In genomic region chr16:41242841-41243240, GRCm38 (mm10) we compare ENCODE assay signal across 23 mouse cellular contexts.
A peak's percentile ranks its signal among the peaks of the same experiment; 100 is the strongest.
DNase-seq lines count a peak whose midpoint lies in the region; ATAC-seq and TF ChIP-seq lines count a peak whose summit lies in the region.
"Had no signal": no experiment of that assay in that cellular context is flagged by ENCODE, and none has a peak within 500 bp of the region (broad histone marks: within the 10 kb centered on the region; RNA-seq: fewer than 3 reads in every experiment).

No protein-coding gene starts in this region.

- peak; percentile 58; the same call in 1 of the 2 replicates for ATAC-seq in stomach, embryonic 15.5 days (ENCODE audit: insufficient read depth, low FRiP score, low read depth)
- no peak for ATAC-seq in stomach, postnatal 0 days (ENCODE audit: low FRiP score, low TSS enrichment)
- peak; percentile 99 for ATAC-seq in liver, postnatal 0 days
- ATAC-seq: hindbrain, embryonic 16.5 days; intestine, embryonic 15.5 days had no signal

- no peak overlapping the region for H3K4me3 ChIP-seq in stomach, embryonic 15.5 days (replicated peaks)
- no peak overlapping the region for H3K4me3 ChIP-seq in stomach, postnatal 0 days (ENCODE audit: low read depth, low read length)
- no peak overlapping the region for H3K4me3 ChIP-seq in liver, postnatal 0 days (ENCODE audit: low read depth, low read length)
- no peak overlapping the region for H3K4me3 ChIP-seq in left cerebral cortex, adult 2 months
- no peak overlapping the region for H3K4me3 ChIP-seq in gastrocnemius, adult 2 months
- H3K4me3 ChIP-seq: embryonic facial prominence, embryonic 12.5 days; forebrain, embryonic 12.5 days; heart, embryonic 10.5 days; intestine, embryonic 15.5 days; limb, embryonic 15.5 days; neural tube, embryonic 12.5 days had no signal

- H3K27ac ChIP-seq in stomach, embryonic 15.5 days, result no peak overlapping the region
- H3K27ac ChIP-seq in stomach, postnatal 0 days (replicated peaks), result no peak overlapping the region
- H3K27ac ChIP-seq in liver, postnatal 0 days (ENCODE audit: low read depth), result no peak overlapping the region
- no peak overlapping the region for H3K27ac ChIP-seq in left cerebral cortex, adult 2 months
- H3K27ac ChIP-seq in gastrocnemius, adult 2 months, result no peak overlapping the region
- H3K27ac ChIP-seq: embryonic facial prominence, embryonic 12.5 days; forebrain, embryonic 12.5 days; heart, embryonic 10.5 days; intestine, embryonic 15.5 days; limb, embryonic 15.5 days; neural tube, embryonic 12.5 days had no signal

- TF ChIP-seq CTCF in stomach, postnatal 0 days (IDR thresholded peaks at IDR 0.05; ENCODE audit: low read depth), result no peak
- no peak for TF ChIP-seq CTCF in liver, postnatal 0 days (IDR thresholded peaks at IDR 0.05; ENCODE audit: low read depth)
- TF ChIP-seq CTCF in left cerebral cortex, adult 2 months (IDR thresholded peaks at IDR 0.05), result no peak
- TF ChIP-seq CTCF in gastrocnemius, adult 2 months (IDR thresholded peaks at IDR 0.05), result no peak

- no peaks in the 10 kb centered on the region for H3K36me3 ChIP-seq in stomach, embryonic 15.5 days
- no peaks in the 10 kb centered on the region for H3K36me3 ChIP-seq in stomach, postnatal 0 days (ENCODE audit: control insufficient read depth, insufficient read depth, low read length)
- no peaks in the 10 kb centered on the region for H3K36me3 ChIP-seq in liver, postnatal 0 days (replicated peaks; ENCODE audit: insufficient read depth, low read length)
- H3K36me3 ChIP-seq: embryonic facial prominence, embryonic 12.5 days; forebrain, embryonic 12.5 days; heart, embryonic 10.5 days; intestine, embryonic 15.5 days; limb, embryonic 15.5 days; neural tube, embryonic 12.5 days had no signal

- peak; percentile 24 for DNase-seq in adrenal gland, adult 2 months
- no peak for DNase-seq in adrenal gland, postnatal 25 days
- DNase-seq in stomach, postnatal 0 days (ENCODE audit: low spot score), result no peak
- peak; percentile 60 for DNase-seq in liver, postnatal 0 days
- peak; percentile 7 to 42 for DNase-seq in lung, postnatal 4 days
- no peak for DNase-seq in left cerebral cortex, adult 2 months (ENCODE audit: extremely low spot score in 1 of 2, low spot score in 2 of 2)
- no peak for DNase-seq in gastrocnemius, adult 2 months
- DNase-seq: cerebellum, adult 18-20 months; cerebellum, postnatal 14 days; kidney, adult 9 months; kidney, postnatal 4 days; midbrain, embryonic 14.5 days; right cerebral cortex, postnatal 14 days; spleen, adult 18-20 months; thymus, postnatal 25 days had no signal

- WGBS in stomach, embryonic 15.5 days, result 46% methylated on average over 4 of the region's 4 CpGs
- 41% methylated on average over 4 of the region's 4 CpGs for WGBS in stomach, postnatal 0 days
- WGBS in liver, postnatal 0 days (ENCODE audit: insufficient replicate concordance), result 41% methylated on average over 4 of the region's 4 CpGs

- H3K9me3 ChIP-seq in stomach, embryonic 15.5 days, result no peaks in the 10 kb centered on the region
- H3K9me3 ChIP-seq in stomach, postnatal 0 days (ENCODE audit: control insufficient read depth, low read length), result no peaks in the 10 kb centered on the region
- H3K9me3 ChIP-seq in liver, postnatal 0 days (ENCODE audit: low read length), result no peaks in the 10 kb centered on the region
- H3K9me3 ChIP-seq: embryonic facial prominence, embryonic 12.5 days; forebrain, embryonic 12.5 days; heart, embryonic 10.5 days; intestine, embryonic 15.5 days; limb, embryonic 15.5 days; neural tube, embryonic 12.5 days had no signal

- H3K4me1 ChIP-seq in stomach, embryonic 15.5 days, result no peaks in the 10 kb centered on the region
- H3K4me1 ChIP-seq in stomach, postnatal 0 days (replicated peaks; ENCODE audit: control insufficient read depth, insufficient read depth), result no peaks in the 10 kb centered on the region
- H3K4me1 ChIP-seq in liver, postnatal 0 days (ENCODE audit: insufficient read depth), result no peaks in the 10 kb centered on the region
- H3K4me1 ChIP-seq: embryonic facial prominence, embryonic 12.5 days; forebrain, embryonic 12.5 days; heart, embryonic 10.5 days; intestine, embryonic 15.5 days; limb, embryonic 15.5 days; neural tube, embryonic 12.5 days had no signal

- TF ChIP-seq EP300 in stomach, postnatal 0 days (optimal IDR thresholded peaks at IDR 0.05), result no peak
- no peak for TF ChIP-seq EP300 in liver, postnatal 0 days (IDR thresholded peaks at IDR 0.05; ENCODE audit: low read depth)

- no peak overlapping the region for H3K9ac ChIP-seq in stomach, embryonic 15.5 days
- H3K9ac ChIP-seq in stomach, postnatal 0 days (ENCODE audit: low read length), result no peak overlapping the region
- no peak overlapping the region for H3K9ac ChIP-seq in liver, postnatal 0 days (replicated peaks)
- H3K9ac ChIP-seq: embryonic facial prominence, embryonic 12.5 days; forebrain, embryonic 12.5 days; intestine, embryonic 15.5 days; limb, embryonic 15.5 days; neural tube, embryonic 12.5 days had no signal

- no peak overlapping the region for H3K4me2 ChIP-seq in stomach, embryonic 15.5 days
- no peak overlapping the region for H3K4me2 ChIP-seq in stomach, postnatal 0 days (replicated peaks; ENCODE audit: low read depth)
- no peak overlapping the region for H3K4me2 ChIP-seq in liver, postnatal 0 days (ENCODE audit: low read depth, low read length)
- H3K4me2 ChIP-seq: embryonic facial prominence, embryonic 12.5 days; forebrain, embryonic 12.5 days; intestine, embryonic 15.5 days; limb, embryonic 15.5 days; neural tube, embryonic 12.5 days had no signal

- H3K27me3 ChIP-seq in stomach, embryonic 15.5 days (replicated peaks), result no peaks in the 10 kb centered on the region
- H3K27me3 ChIP-seq in stomach, postnatal 0 days (ENCODE audit: control insufficient read depth, insufficient read depth, low read length), result no peaks in the 10 kb centered on the region
- H3K27me3 ChIP-seq in liver, postnatal 0 days (ENCODE audit: insufficient read depth, low read length), result no peaks in the 10 kb centered on the region
- H3K27me3 ChIP-seq: embryonic facial prominence, embryonic 12.5 days; forebrain, embryonic 12.5 days; intestine, embryonic 15.5 days; limb, embryonic 15.5 days; neural tube, embryonic 12.5 days had no signal

- intact Hi-C loops in left cerebral cortex, adult 2 months (cut with DNase I), result no loop called here
- intact Hi-C loops in gastrocnemius, adult 2 months (cut with DNase I), result no loop called here

Comparison
In these comparisons a context has a peak if more than half of its experiments do, and no peak if none do; other contexts are left out.
1. DNase-seq: peak in adrenal gland, adult 2 months (single experiment), liver, postnatal 0 days (single experiment) and lung, postnatal 4 days (2 of 2); none in adrenal gland, postnatal 25 days (single experiment), stomach, postnatal 0 days (single experiment), left cerebral cortex, adult 2 months (0 of 2) and gastrocnemius, adult 2 months (single experiment).